Mouse (Mus musculus): ENCODE results near the gene Pank1.

- TF ChIP-seq CTCF (IDR thresholded peaks at IDR 0.05; ENCODE audit: borderline replicate concordance, insufficient read depth, low read length) (no peak), POLR2A (IDR thresholded peaks at IDR 0.05; ENCODE audit: low read depth, low read length) (no peak)
These were observed 29.8 kb downstream of the Pank1 start for GRCm38 (mm10) chr19:34849426-34849825.

Measured in embryonic fibroblast, embryonic 13.5 days (primary cell).